Mouse (Mus musculus) forebrain, embryonic 12.5 days (tissue): ENCODE data around the gene Hagh. TPM values are rescaled to one million over a fixed set of nuclear protein-coding genes. Genes with fewer than 3 reads are reported as not detected.

ENCODE experiments used
- ATAC-seq: fragments of 200-750 bp; cut with Nextera tagmentation; 2 replicates; pipeline ENCODE4 v1.8.0; 2017; ENCODE audit warnings: moderate TSS enrichment; ENCODE audit not compliant: low FRiP score
- H3K27ac ChIP-seq: fragments of 300-500 bp; sonication (generic); 2 replicates; pipeline ENCODE4 v1.5.1; 2016; ENCODE audit warnings: mild to moderate bottlenecking
- H3K27me3 ChIP-seq: fragments of 300-500 bp; sonication (generic); 2 replicates; pipeline ENCODE4 v1.6.1; 2016; ENCODE audit warnings: mild to moderate bottlenecking
- H3K36me3 ChIP-seq: fragments of 300-500 bp; sonication (generic); replicated peaks from 2 replicates; pipeline ENCODE4 v1.6.1; 2016; ENCODE audit warnings: mild to moderate bottlenecking
- H3K4me1 ChIP-seq: fragments of 300-500 bp; sonication (generic); 2 replicates; pipeline ENCODE4 v1.6.1; 2016
- H3K4me2 ChIP-seq: fragments of 300-500 bp; sonication (generic); 2 replicates; pipeline ENCODE4 v1.6.1; 2016; ENCODE audit warnings: mild to moderate bottlenecking, moderate library complexity
- H3K4me3 ChIP-seq: fragments of 300-500 bp; sonication (generic); replicated peaks from 2 replicates; pipeline ENCODE4 v1.5.1; 2016; ENCODE audit warnings: mild to moderate bottlenecking
- H3K9ac ChIP-seq: fragments of 300-500 bp; sonication (generic); 2 replicates; pipeline ENCODE4 v1.6.1; 2016; ENCODE audit warnings: mild to moderate bottlenecking
- H3K9me3 ChIP-seq: fragments of 300-500 bp; sonication (generic); 2 replicates; pipeline ENCODE4 v1.6.1; 2016
- WGBS: fragments of 180-500 bp; shearing (Covaris S2); methylation state at CpG from one replicate; pipeline ENCODE4 v1.1.7; 2016; 5-methylcytosine and 5-hydroxymethylcytosine counted together
- polyA plus RNA-seq: library from polyadenylated mRNA; unstranded; fragments of >200 nt; fragmentation: Nextera tagmentation; extraction: Ambion mirVana; gene quantifications from 2 replicates; pipeline ENCODE4 v1.2.1, GENCODE M21; 2016

The Hagh gene
- polyA plus RNA-seq, 1 experiment from 2014 or later = 24.8 TPM

- ATAC-seq = no peak
- peaks cover 12% of the 10 kb centered on the region for H3K36me3 ChIP-seq
- WGBS = 80% methylated on average over 10 of the region's 10 CpGs
- peak overlapping the region; percentile 71 for H3K9ac ChIP-seq
- H3K27ac ChIP-seq = no peak overlapping the region
- peak overlapping the region; percentile 80 for H3K4me3 ChIP-seq
- H3K27me3 ChIP-seq = peaks cover 13% of the 10 kb centered on the region
- H3K4me1 ChIP-seq = peaks cover 24% of the 10 kb centered on the region
- peak overlapping the region; percentile 83 for H3K4me2 ChIP-seq
- no peaks in the 10 kb centered on the region for H3K9me3 ChIP-seq
These were observed 11.6 kb downstream of the Hagh start for GRCm38 (mm10) chr17:24851381-24852125.

- no peak overlapping the region for H3K4me3 ChIP-seq
- no peak overlapping the region for H3K9ac ChIP-seq
- no peak for ATAC-seq
- no peak overlapping the region for H3K27ac ChIP-seq
- H3K36me3 ChIP-seq = peaks cover 29% of the 10 kb centered on the region
- H3K27me3 ChIP-seq = peaks cover 9% of the 10 kb centered on the region
- H3K4me1 ChIP-seq = peaks cover 9% of the 10 kb centered on the region
- no peak overlapping the region for H3K4me2 ChIP-seq
- no peaks in the 10 kb centered on the region for H3K9me3 ChIP-seq
- 75% methylated on average over 3 of the region's 3 CpGs for WGBS
These were observed 16.0 kb downstream of the Hagh start for GRCm38 (mm10) chr17:24855838-24856464.

- H3K27me3 ChIP-seq = peaks cover 2% of the 10 kb centered on the region
- H3K36me3 ChIP-seq = peaks cover 35% of the 10 kb centered on the region
- no peak overlapping the region for H3K27ac ChIP-seq
- 92% methylated on average over 13 of the region's 13 CpGs for WGBS
- no peaks in the 10 kb centered on the region for H3K9me3 ChIP-seq
- no peak for ATAC-seq
- no peak overlapping the region for H3K9ac ChIP-seq
- H3K4me2 ChIP-seq = no peak overlapping the region
- peaks cover 3% of the 10 kb centered on the region for H3K4me1 ChIP-seq
- H3K4me3 ChIP-seq = no peak overlapping the region
These were observed 16.6 kb downstream of the Hagh start for GRCm38 (mm10) chr17:24856589-24856988.

GRCm38 (mm10) chr17:24857831-24858470 lies 18.0 kb downstream of the Hagh start:
- 85% methylated on average over 8 of the region's 8 CpGs for WGBS
- Histone ChIP-seq H3K9ac (no peak overlapping the region), H3K9me3 (no peaks in the 10 kb centered on the region), H3K4me2 (no peak overlapping the region), H3K36me3 (peaks cover 45% of the 10 kb centered on the region), H3K27me3 (no peaks in the 10 kb centered on the region), H3K27ac (no peak overlapping the region), H3K4me3 (no peak overlapping the region), H3K4me1 (no peaks in the 10 kb centered on the region)
- ATAC-seq = no peak

GRCm38 (mm10) chr17:24858967-24859366 lies 19.0 kb downstream of the Hagh start:
- ATAC-seq = no peak
- 90% methylated on average over 6 of the region's 6 CpGs for WGBS

GRCm38 (mm10) chr17:24860076-24860475 lies 20.1 kb downstream of the Hagh start:
- ATAC-seq = no peak

More at GRCm38 (mm10) chr17:24858967-24859366, 19.0 kb downstream of the Hagh start:
- Histone ChIP-seq H3K27me3 (no peaks in the 10 kb centered on the region), H3K27ac (no peak overlapping the region), H3K36me3 (peaks cover 38% of the 10 kb centered on the region), H3K4me3 (no peak overlapping the region), H3K9me3 (no peaks in the 10 kb centered on the region), H3K9ac (no peak overlapping the region), H3K4me1 (no peaks in the 10 kb centered on the region), H3K4me2 (no peak overlapping the region)

GRCm38 (mm10) chr17:24861785-24862184 lies 21.8 kb downstream of the Hagh start:
- no peaks in the 10 kb centered on the region for H3K4me1 ChIP-seq
- H3K27ac ChIP-seq = no peak overlapping the region
- no peak overlapping the region for H3K4me2 ChIP-seq
- ATAC-seq = no peak
- WGBS = 96% methylated on average over 3 of the region's 3 CpGs
- H3K9me3 ChIP-seq = no peaks in the 10 kb centered on the region
- no peak overlapping the region for H3K4me3 ChIP-seq
- peaks cover 30% of the 10 kb centered on the region for H3K36me3 ChIP-seq
- no peaks in the 10 kb centered on the region for H3K27me3 ChIP-seq
- no peak overlapping the region for H3K9ac ChIP-seq

More at GRCm38 (mm10) chr17:24860076-24860475, 20.1 kb downstream of the Hagh start:
- Histone ChIP-seq H3K4me2 (no peak overlapping the region), H3K4me3 (no peak overlapping the region), H3K36me3 (peaks cover 36% of the 10 kb centered on the region), H3K27me3 (no peaks in the 10 kb centered on the region), H3K27ac (no peak overlapping the region), H3K9me3 (no peaks in the 10 kb centered on the region), H3K9ac (no peak overlapping the region), H3K4me1 (no peaks in the 10 kb centered on the region)
- 90% methylated on average over 8 of the region's 8 CpGs for WGBS

GRCm38 (mm10) chr17:24865776-24866175 lies 25.8 kb downstream of the Hagh start, which contains the start of gene Igfals:
Igfals (plus strand) TSS chr17:24865997.
- no peak for ATAC-seq
- H3K36me3 ChIP-seq = peaks cover 18% of the 10 kb centered on the region
- no peak within 1 kb of the TSS for H3K4me3 ChIP-seq
- H3K9me3 ChIP-seq = no peaks in the 10 kb centered on the region
- no peaks in the 10 kb centered on the region for H3K27me3 ChIP-seq
- no peaks in the 10 kb centered on the region for H3K4me1 ChIP-seq
- WGBS = 89% methylated on average over 8 of the region's 8 CpGs
- H3K9ac ChIP-seq = no peak within 1 kb of the TSS
- H3K4me2 ChIP-seq = no peak within 1 kb of the TSS
- H3K27ac ChIP-seq = no peak within 1 kb of the TSS

GRCm38 (mm10) chr17:24867914-24868313 lies 28.0 kb downstream of the Hagh start:
- Histone ChIP-seq H3K27ac (no peak overlapping the region), H3K9ac (no peak overlapping the region), H3K4me2 (no peak overlapping the region), H3K4me3 (no peak overlapping the region), H3K36me3 (peaks cover under 1% of the 10 kb centered on the region; the same call in 1 of the 2 replicates), H3K4me1 (no peaks in the 10 kb centered on the region), H3K9me3 (no peaks in the 10 kb centered on the region), H3K27me3 (no peaks in the 10 kb centered on the region)
- WGBS = 93% methylated on average over 10 of the region's 10 CpGs
- no peak for ATAC-seq

- H3K36me3 ChIP-seq = no peaks in the 10 kb centered on the region
- no peaks in the 10 kb centered on the region; the same call in 1 of the 2 replicates for H3K27me3 ChIP-seq
- H3K27ac ChIP-seq = no peak overlapping the region
- H3K4me2 ChIP-seq = no peak overlapping the region
- H3K9me3 ChIP-seq = no peaks in the 10 kb centered on the region
- H3K4me1 ChIP-seq = no peaks in the 10 kb centered on the region
- H3K4me3 ChIP-seq = no peak overlapping the region
- WGBS = 48% methylated on average over 4 of the region's 4 CpGs
- ATAC-seq = no peak
- no peak overlapping the region for H3K9ac ChIP-seq
These were observed 33.9 kb downstream of the Hagh start for GRCm38 (mm10) chr17:24873695-24874404.

GRCm38 (mm10) chr17:24874405-24874745 lies 34.4 kb downstream of the Hagh start:
- Histone ChIP-seq H3K4me3 (no peak overlapping the region), H3K36me3 (no peaks in the 10 kb centered on the region), H3K4me1 (no peaks in the 10 kb centered on the region), H3K27ac (no peak overlapping the region), H3K27me3 (no peaks in the 10 kb centered on the region; the same call in 1 of the 2 replicates), H3K9ac (no peak overlapping the region), H3K4me2 (no peak overlapping the region), H3K9me3 (no peaks in the 10 kb centered on the region)
- 56% methylated on average over 1 of the region's 1 CpGs for WGBS
- no peak for ATAC-seq

GRCm38 (mm10) chr17:24874989-24875388 lies 35.0 kb downstream of the Hagh start:
- Histone ChIP-seq H3K9me3 (no peaks in the 10 kb centered on the region), H3K27me3 (no peaks in the 10 kb centered on the region; the same call in 1 of the 2 replicates), H3K4me2 (no peak overlapping the region), H3K36me3 (no peaks in the 10 kb centered on the region), H3K4me3 (no peak overlapping the region), H3K27ac (no peak overlapping the region), H3K4me1 (no peaks in the 10 kb centered on the region), H3K9ac (no peak overlapping the region)
- WGBS = 84% methylated on average over 8 of the region's 8 CpGs
- no peak for ATAC-seq
